Mouse (Mus musculus) T-helper 17 cell (primary cell): ENCODE measurements around the gene Trim32.

ENCODE experiments used
- in situ Hi-C, 2 experiments: fragments of 300-600 bp; cut with MboI, MseI; formaldehyde crosslinking; loops; 1 replicate in 1 of 2; 2 replicates in 1 of 2; pipeline ENCODE4 v1.15.1; 2025; ENCODE audit warnings: high pct_unique_total_duplicates in 2 of 2

Trim32 gene

GRCm38 (mm10) chr4:65604504-65605150 lies at the start of gene Trim32:
Gene Trim32 (plus strand): TSS chr4:65604986.
- in situ Hi-C loops: no loop called here

GRCm38 (mm10) chr4:65565493-65565892 lies 39.3 kb upstream of the Trim32 start:
- in situ Hi-C loops: no loop called here

GRCm38 (mm10) chr4:65580254-65580653 lies 24.5 kb upstream of the Trim32 start:
- in situ Hi-C loops: loop anchor here in 1 of 2 experiments (25.0 kb wide), 1 partner anchor 1918 kb away; the partner anchor contains the start of gene Gm11214

- in situ Hi-C loops: loop anchor here in 1 of 2 experiments (25.0 kb wide), 1 partner anchor 1925 kb away; the partner anchor contains the start of gene Gm11214
Observed at GRCm38 (mm10) chr4:65586947-65587346, 17.8 kb upstream of the Trim32 start.

- in situ Hi-C loops: loop anchor here in 1 of 2 experiments (10.0 to 25.0 kb wide), 2 partner anchors 1835 to 1927 kb away; partner anchors contain the start of gene Gm11214
Observed at GRCm38 (mm10) chr4:65589780-65590179, 15.0 kb upstream of the Trim32 start.

GRCm38 (mm10) chr4:65594601-65595369 lies 10.0 kb upstream of the Trim32 start:
- in situ Hi-C loops: loop anchor here in 1 of 2 experiments (10.0 to 25.0 kb wide), 2 partner anchors 1840 to 1932 kb away; partner anchors contain the start of gene Gm11214

GRCm38 (mm10) chr4:65605151-65605702 lies 441 bp downstream of the Trim32 start:
- in situ Hi-C loops: no loop called here

GRCm38 (mm10) chr4:65607184-65607631 lies 2.4 kb downstream of the Trim32 start:
- in situ Hi-C loops: no loop called here

GRCm38 (mm10) chr4:65608112-65608511 lies 3.3 kb downstream of the Trim32 start:
- in situ Hi-C loops: no loop called here

GRCm38 (mm10) chr4:65610329-65610728 lies 5.5 kb downstream of the Trim32 start:
- in situ Hi-C loops: no loop called here

- in situ Hi-C loops: no loop called here
Observed at GRCm38 (mm10) chr4:65610896-65611295, 6.1 kb downstream of the Trim32 start.

GRCm38 (mm10) chr4:65613135-65613534 lies 8.3 kb downstream of the Trim32 start:
- in situ Hi-C loops: no loop called here

- in situ Hi-C loops: no loop called here
Observed at GRCm38 (mm10) chr4:65620125-65620524, 15.3 kb downstream of the Trim32 start.

- in situ Hi-C loops: no loop called here
Observed at GRCm38 (mm10) chr4:65638231-65638630, 33.4 kb downstream of the Trim32 start.

GRCm38 (mm10) chr4:65642611-65643010 lies 37.8 kb downstream of the Trim32 start:
- in situ Hi-C loops: no loop called here

GRCm38 (mm10) chr4:65654723-65655122 lies 49.9 kb downstream of the Trim32 start:
- in situ Hi-C loops: no loop called here

- in situ Hi-C loops: no loop called here
Observed at GRCm38 (mm10) chr4:65663176-65663575, 58.4 kb downstream of the Trim32 start.
